Mouse (Mus musculus) G1E (cell line): Measurements from ENCODE around the gene Map6.

ENCODE experiments used
- CTCF ChIP-seq: IDR thresholded peaks from 2 replicates; pipeline ENCODE4 v1.5.1; 2012; ENCODE audit warnings: low read depth, low read length, inconsistent platforms, mixed read lengths
- GATA1 ChIP-seq: IDR thresholded peaks from 2 replicates; pipeline ENCODE4 v1.6.1; 2012; ENCODE audit warnings: borderline replicate concordance, low read length, inconsistent platforms, mixed read lengths

DNA sequence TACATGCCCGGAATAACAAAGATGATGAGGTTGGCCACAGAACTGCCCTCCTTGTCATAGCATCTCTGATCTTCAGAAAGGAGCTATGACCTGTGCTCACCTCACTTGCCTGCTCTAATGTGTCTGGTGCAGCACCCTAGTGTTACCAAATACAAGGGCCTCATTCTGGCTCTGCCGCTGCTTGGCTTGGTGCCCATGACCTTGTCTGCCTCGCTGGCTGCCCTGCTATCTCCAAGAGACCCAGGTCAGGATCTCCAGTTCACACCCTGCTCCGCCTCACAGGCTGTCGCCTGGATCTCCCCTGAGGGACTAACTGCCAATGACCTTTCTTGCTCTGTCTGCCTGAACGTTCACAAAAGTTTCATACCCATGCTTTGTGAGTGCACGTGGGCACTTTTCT is 90.0 kb downstream of the Map6 start:
- TF ChIP-seq GATA1 = no peak
- no peak for TF ChIP-seq CTCF
